Mouse (Mus musculus) adrenal gland, adult 18-20 months (tissue): ENCODE measurements at regions not wholly inside any gene's neighbourhood (a gene's known extent, or its start where the extent isn't known, plus 50 kb on each side); places are given as distances from the start of the nearest gene placed in this dataset.
"Not testable (repeated sequence)": the region's sequence is repeated elsewhere in the genome, so short reads cannot be mapped to it uniquely, and the experiment has no call there.

ENCODE experiments used
- DNase-seq, 2 experiments: peaks; one replicate each; pipeline ENCODE4 v3.0.0; 2021 to 2022; ENCODE audit warnings: low spot score in 2 of 2

GRCm38 (mm10) chr14:46596696-46597359 lies 163.5 kb upstream of the Cdkn3 start:
- DNase-seq = no peak

GRCm38 (mm10) chr14:46594151-46594550 lies 166.2 kb upstream of the Cdkn3 start:
- DNase-seq = no peak

GRCm38 (mm10) chr14:46591753-46592359 lies 168.5 kb upstream of the Cdkn3 start:
- DNase-seq = no peak

- DNase-seq = no peak
These were observed 169.1 kb upstream of the Cdkn3 start for GRCm38 (mm10) chr14:46591211-46591610.

GRCm38 (mm10) chr14:46586093-46586492 lies 174.2 kb upstream of the Cdkn3 start:
- DNase-seq = no peak

- no peak for DNase-seq
These were observed 182.0 kb upstream of the Cdkn3 start for GRCm38 (mm10) chr14:46578051-46579000.

- no peak for DNase-seq
These were observed 184.5 kb upstream of the Cdkn3 start for GRCm38 (mm10) chr14:46575889-46576288.

GRCm38 (mm10) chr14:46575414-46575813 lies 184.9 kb upstream of the Cdkn3 start:
- DNase-seq = no peak

GRCm38 (mm10) chr14:46573401-46573800 lies 182.9 kb upstream of the Bmp4 start:
- DNase-seq = no peak

GRCm38 (mm10) chr14:46572972-46573371 lies 182.5 kb upstream of the Bmp4 start:
- DNase-seq = not testable (repeated sequence)

- no peak for DNase-seq
These were observed 181.4 kb upstream of the Bmp4 start for GRCm38 (mm10) chr14:46571841-46572240.

- DNase-seq = no peak
These were observed 178.8 kb upstream of the Bmp4 start for GRCm38 (mm10) chr14:46569273-46569672.

GRCm38 (mm10) chr14:46567411-46567780 lies 176.9 kb upstream of the Bmp4 start:
- no peak for DNase-seq

- no peak for DNase-seq
These were observed 176.4 kb upstream of the Bmp4 start for GRCm38 (mm10) chr14:46566681-46567410.

GRCm38 (mm10) chr14:46564998-46565397 lies 174.5 kb upstream of the Bmp4 start:
- peak; percentile 26 to 33 for DNase-seq

GRCm38 (mm10) chr14:46562016-46562415 lies 171.5 kb upstream of the Bmp4 start:
- no peak for DNase-seq

GRCm38 (mm10) chr14:46553239-46553638 lies 162.8 kb upstream of the Bmp4 start:
- no peak for DNase-seq

- no peak for DNase-seq
These were observed 155.7 kb upstream of the Bmp4 start for GRCm38 (mm10) chr14:46546146-46546545.

- DNase-seq = no peak
These were observed 149.2 kb upstream of the Bmp4 start for GRCm38 (mm10) chr14:46539466-46540187.

- no peak for DNase-seq
These were observed 145.7 kb upstream of the Bmp4 start for GRCm38 (mm10) chr14:46536002-46536762.
